Mouse (Mus musculus) CH12.LX (cell line): ENCODE measurements at regions not wholly inside any gene's neighbourhood (a gene's known extent, or its start where the extent isn't known, plus 50 kb on each side); places are given as distances from the start of the nearest gene placed in this dataset.

Source experiments
- DNase-seq: peaks from one replicate; pipeline ENCODE4 v3.0.0-alpha.2; 2013; ENCODE audit errors: extremely low read depth
- H3K27ac ChIP-seq: 2 replicates; pipeline ENCODE4 v1.5.1; 2012; ENCODE audit warnings: low read depth, mild to moderate bottlenecking, control low read depth, moderate library complexity; ENCODE audit not compliant: insufficient read depth
- H3K27me3 ChIP-seq: replicated peaks from 2 replicates; pipeline ENCODE3; 2012; ENCODE audit warnings: inconsistent platforms
- H3K36me3 ChIP-seq, 2 experiments: replicated peaks in 1 of 2; 2 replicates each; pipeline versions ENCODE3 to v1.6.1; 2012; ENCODE audit warnings: inconsistent platforms in 1 of 2, low read length in 1 of 2, mild to moderate bottlenecking in 1 of 2, mixed read lengths in 1 of 2, moderate library complexity in 1 of 2; ENCODE audit not compliant: control insufficient read depth in 1 of 2, insufficient read depth in 1 of 2
- H3K4me1 ChIP-seq, 2 experiments: 2 replicates each; pipeline ENCODE4 v1.6.1; 2012; ENCODE audit warnings: inconsistent platforms in 1 of 2, moderate library complexity in 1 of 2; ENCODE audit not compliant: insufficient read depth in 2 of 2, control insufficient read depth in 1 of 2
- H3K4me2 ChIP-seq: 2 replicates; pipeline ENCODE4 v1.6.1; 2012; ENCODE audit warnings: low read depth, mild to moderate bottlenecking, control low read depth; ENCODE audit not compliant: poor library complexity, insufficient read depth, severe bottlenecking
- H3K4me3 ChIP-seq, 3 experiments: fragments of 150-350 bp in 1 of 3; sonication (generic) in 1 of 3; replicated peaks in 1 of 3; 2 replicates each; pipeline versions ENCODE3 to v1.5.1; 2011 to 2012; ENCODE audit warnings: low read depth in 2 of 3, low read length in 2 of 3, mild to moderate bottlenecking in 2 of 3, moderate library complexity in 2 of 3, control low read depth in 1 of 3, improper control_type of control experiment in 1 of 3, inconsistent platforms in 1 of 3, mixed read lengths in 1 of 3; ENCODE audit not compliant: poor library complexity in 1 of 3
- H3K79me2 ChIP-seq: replicated peaks from 2 replicates; pipeline ENCODE4 v1.6.1; 2012; ENCODE audit warnings: mild to moderate bottlenecking, moderate library complexity; ENCODE audit not compliant: control insufficient read depth, poor library complexity, insufficient read depth, severe bottlenecking; ENCODE audit errors: extremely low read depth
- H3K9ac ChIP-seq: 2 replicates; pipeline ENCODE4 v1.6.1; 2012; ENCODE audit warnings: low read depth, mild to moderate bottlenecking, control low read depth, moderate library complexity; ENCODE audit not compliant: insufficient read depth
- H3K9me3 ChIP-seq: replicated peaks from 2 replicates; pipeline ENCODE3; 2012; ENCODE audit warnings: low read length, inconsistent platforms, mixed read lengths
- BHLHE40 ChIP-seq: IDR thresholded peaks from 2 replicates; pipeline ENCODE4 v1.6.1; 2011; ENCODE audit warnings: mild to moderate bottlenecking, low read depth, low read length, improper control_type of control experiment
- CHD1 ChIP-seq: IDR thresholded peaks from 2 replicates; pipeline ENCODE4 v1.6.1; 2012; ENCODE audit warnings: low read depth, low read length, improper control_type of control experiment, inconsistent platforms
- CTCF ChIP-seq, 2 experiments: IDR thresholded peaks in 1 of 2; conservative IDR thresholded peaks in 1 of 2; 2 replicates each; pipeline ENCODE4 v1.5.1; 2011 to 2012; ENCODE audit warnings: low read depth in 2 of 2, low read length in 2 of 2, improper control_type of control experiment in 1 of 2, inconsistent platforms in 1 of 2, mild to moderate bottlenecking in 1 of 2, moderate library complexity in 1 of 2
- ETS1 ChIP-seq: conservative IDR thresholded peaks from 2 replicates; pipeline ENCODE4 v1.6.1; 2012; ENCODE audit warnings: low read depth, mild to moderate bottlenecking, inconsistent platforms, low read length, improper control_type of control experiment, moderate library complexity
- HCFC1 ChIP-seq: IDR thresholded peaks from 2 replicates; pipeline ENCODE4 v1.6.1; 2012; ENCODE audit warnings: low read depth, mild to moderate bottlenecking, inconsistent platforms, low read length, improper control_type of control experiment
- JUND ChIP-seq: conservative IDR thresholded peaks from 2 replicates; pipeline ENCODE4 v1.6.1; 2011; ENCODE audit warnings: low read depth, low read length, improper control_type of control experiment
- MAFK ChIP-seq: IDR thresholded peaks from 2 replicates; pipeline ENCODE4 v1.6.1; 2011; ENCODE audit warnings: low read length, improper control_type of control experiment; ENCODE audit not compliant: insufficient replicate concordance
- MEF2A ChIP-seq: IDR thresholded peaks from 2 replicates; pipeline ENCODE4 v1.6.1; 2014; ENCODE audit warnings: low read depth, mild to moderate bottlenecking, inconsistent platforms, low read length, improper control_type of control experiment, borderline replicate concordance
- MXI1 ChIP-seq: IDR thresholded peaks from 2 replicates; pipeline ENCODE4 v1.6.1; 2011; ENCODE audit warnings: mild to moderate bottlenecking, low read depth, low read length, improper control_type of control experiment
- NELFE ChIP-seq: IDR thresholded peaks from 2 replicates; pipeline ENCODE4 v1.6.1; 2011; ENCODE audit warnings: low read depth, low read length, improper control_type of control experiment
- NRF1 ChIP-seq: IDR thresholded peaks from 2 replicates; pipeline ENCODE4 v1.6.1; 2014; ENCODE audit warnings: low read depth, mild to moderate bottlenecking, inconsistent platforms, low read length, improper control_type of control experiment, moderate library complexity
- RAD21 ChIP-seq: IDR thresholded peaks from 2 replicates; pipeline ENCODE4 v1.6.1; 2011; ENCODE audit warnings: low read depth, mild to moderate bottlenecking, low read length, improper control_type of control experiment, moderate library complexity
- RCOR1 ChIP-seq: conservative IDR thresholded peaks from 2 replicates; pipeline ENCODE4 v1.6.1; 2012; ENCODE audit warnings: low read depth, mild to moderate bottlenecking, inconsistent platforms, low read length, improper control_type of control experiment
- SMC3 ChIP-seq: IDR thresholded peaks from 2 replicates; pipeline ENCODE4 v1.6.1; 2011; ENCODE audit warnings: low read depth, low read length, improper control_type of control experiment
- UBTF ChIP-seq: IDR thresholded peaks from 2 replicates; pipeline ENCODE4 v1.6.1; 2012; ENCODE audit warnings: low read depth, mild to moderate bottlenecking, inconsistent platforms, low read length, improper control_type of control experiment, moderate library complexity
- USF1 ChIP-seq: IDR thresholded peaks from 2 replicates; pipeline ENCODE4 v1.6.1; 2014; ENCODE audit warnings: low read depth, mild to moderate bottlenecking, inconsistent platforms, low read length, improper control_type of control experiment
- USF2 ChIP-seq: conservative IDR thresholded peaks from 2 replicates; pipeline ENCODE4 v1.6.1; 2011; ENCODE audit warnings: low read depth, low read length, improper control_type of control experiment
- ZC3H11A ChIP-seq: IDR thresholded peaks from 2 replicates; pipeline ENCODE4 v1.6.1; 2012; ENCODE audit warnings: low read depth, mild to moderate bottlenecking, inconsistent platforms, low read length, improper control_type of control experiment
- ZKSCAN1 ChIP-seq: IDR thresholded peaks from 2 replicates; pipeline ENCODE4 v1.6.1; 2012; ENCODE audit warnings: low read depth, inconsistent platforms, low read length, improper control_type of control experiment, borderline replicate concordance
- ZMIZ1 ChIP-seq: IDR thresholded peaks from 2 replicates; pipeline ENCODE4 v1.6.1; 2012; ENCODE audit warnings: low read depth, mild to moderate bottlenecking, inconsistent platforms, low read length, improper control_type of control experiment
- ZNF384 ChIP-seq: IDR thresholded peaks from 2 replicates; pipeline ENCODE4 v1.6.1; 2012; ENCODE audit warnings: low read depth, low read length, improper control_type of control experiment, inconsistent platforms
- dilution Hi-C: fragments of 300-500 bp; cut with MboI; formaldehyde crosslinking; loops from 2 replicates; pipeline ENCODE4 v1.14.3; 2020; ENCODE audit warnings: low sequenced_read_pairs; ENCODE audit not compliant: extremely low pct_unique_long_range_greater_than_20kb, extremely low pct_ligation_motif_present
- in situ Hi-C: fragments of 300-500 bp; cut with MboI; formaldehyde crosslinking; loops from 3 replicates; pipeline ENCODE4 v1.14.3; 2019; ENCODE audit warnings: low sequenced_read_pairs, low pct_ligation_motif_present, low pct_unique_long_range_greater_than_20kb, mixed read lengths

DNA sequence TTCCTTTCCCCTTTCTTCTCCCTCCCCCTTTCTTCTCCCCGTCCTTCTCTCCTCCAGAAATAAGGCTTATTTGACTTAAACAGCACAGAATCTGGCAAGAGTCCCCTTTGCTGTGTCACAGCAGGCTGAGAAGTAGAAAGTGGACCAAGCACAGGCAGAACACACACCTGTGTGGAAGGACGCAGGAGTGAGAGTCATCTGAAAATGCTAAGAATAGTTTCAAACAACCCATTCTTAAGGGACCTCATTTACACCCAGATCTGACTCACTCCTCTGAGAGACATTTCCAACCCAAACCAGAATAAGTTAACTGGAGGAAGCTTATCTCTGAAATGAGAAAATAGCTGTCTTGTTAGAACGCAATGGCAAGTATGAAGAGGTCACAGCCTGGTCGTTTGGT lies 429.9 kb downstream of the Nbas start:
- no peaks in the 10 kb centered on the region for H3K36me3 ChIP-seq
- H3K27ac ChIP-seq = no peak overlapping the region
- in situ Hi-C loops = no loop called here
- no peaks in the 10 kb centered on the region for H3K9me3 ChIP-seq
- no peak overlapping the region for H3K4me3 ChIP-seq
- TF ChIP-seq ZMIZ1 (no peak), USF1 (no peak), USF2 (no peak), RAD21 (no peak), MXI1 (no peak), MEF2A (no peak), JUND (no peak), BHLHE40 (no peak), UBTF (no peak), ZC3H11A (no peak), SMC3 (no peak), ETS1 (no peak), ZKSCAN1 (no peak), MAFK (no peak), RCOR1 (no peak), NELFE (no peak), NRF1 (no peak), CHD1 (no peak), HCFC1 (no peak), ZNF384 (no peak)
- TF ChIP-seq, all 38 proteins: peak for 0
- H3K4me1 ChIP-seq = peaks cover 0 to 9% of the 10 kb centered on the region in 2 experiments; a peak in 2 of 4 replicates
- no peak overlapping the region for H3K9ac ChIP-seq
- DNase-seq = no peak
- no peaks in the 10 kb centered on the region for H3K27me3 ChIP-seq
- H3K79me2 ChIP-seq = no peaks in the 10 kb centered on the region
- H3K4me2 ChIP-seq = no peak overlapping the region
- dilution Hi-C loops = no loop called here

DNA sequence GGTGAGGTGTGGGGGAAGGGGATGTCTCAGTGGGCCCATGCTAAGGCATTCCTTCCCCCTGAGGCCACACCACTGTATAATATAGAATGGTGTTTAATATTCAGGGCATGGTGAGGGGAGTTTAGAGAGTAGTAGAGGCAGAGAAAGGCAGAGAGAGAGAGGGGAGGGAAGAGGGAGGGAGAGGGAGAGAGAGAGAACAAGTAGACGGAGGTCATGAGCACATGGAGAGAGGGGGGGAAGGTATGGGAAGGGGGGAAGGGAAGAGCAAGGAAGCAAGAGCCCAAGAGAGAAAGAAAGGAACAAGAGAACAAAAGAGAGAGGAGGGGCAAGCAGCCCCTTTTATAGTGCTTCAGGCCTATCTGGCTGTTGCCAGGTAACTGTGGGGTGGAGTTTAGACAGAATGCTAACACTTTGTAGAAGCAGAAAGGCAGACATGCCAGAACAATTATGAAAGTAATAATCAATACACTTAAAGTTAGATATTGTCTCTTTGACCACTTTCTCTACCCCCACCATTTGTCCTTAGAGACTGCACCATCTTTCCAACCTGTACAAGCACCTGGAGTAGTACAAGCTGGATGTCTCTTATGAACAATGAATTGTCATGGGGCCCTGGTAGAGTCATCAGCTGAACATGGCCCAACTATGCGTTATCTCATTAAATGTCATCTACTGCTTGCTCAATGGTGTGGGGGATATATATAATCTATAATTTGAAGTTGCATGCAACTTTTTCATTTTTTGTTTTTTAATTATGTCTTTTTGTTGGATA lies 422.6 kb downstream of the Nbas start:
- Histone ChIP-seq H3K27ac (no peak overlapping the region), H3K4me1 (no peaks in the 10 kb centered on the region), H3K36me3 (no peaks in the 10 kb centered on the region), H3K4me2 (no peak overlapping the region), H3K79me2 (no peaks in the 10 kb centered on the region), H3K4me3 (no peak overlapping the region), H3K9me3 (no peaks in the 10 kb centered on the region)
- no peak for DNase-seq
- TF ChIP-seq CTCF (conservative IDR thresholded peaks at IDR 0.05 in 1 of 2, IDR thresholded peaks at IDR 0.05 in 1 of 2; ENCODE audit: low read depth in 2 of 2, low read length in 2 of 2) (no peak), ETS1 (no peak)
- TF ChIP-seq, all 38 proteins: peak for 0
- Histone ChIP-seq H3K27me3 (no peaks in the 10 kb centered on the region), H3K9ac (no peak overlapping the region)
- in situ Hi-C loops = no loop called here
- dilution Hi-C loops = no loop called here
